Mouse (Mus musculus) granulocyte monocyte progenitor cell, adult 5-6 weeks (primary cell): ENCODE measurements around the gene Il10. TPM values are rescaled to one million over a fixed set of nuclear protein-coding genes. Genes with fewer than 3 reads are reported as not detected.
A peak's percentile ranks its signal among the peaks of the same experiment; 100 is the strongest.

Source experiments
- ATAC-seq: replicated peaks from 2 replicates; pipeline ENCODE4 v1.8.0; 2016; ENCODE audit warnings: mild to moderate bottlenecking, moderate TSS enrichment, inconsistent platforms; ENCODE audit not compliant: poor library complexity, severe bottlenecking
- total RNA-seq, 2 experiments: library from RNA; stranded (forward) in 1 of 2; stranded (reverse) in 1 of 2; fragments of 200-712, 200-1000 nt in 1 of 2; fragments of >200 nt in 1 of 2; fragmentation: Nextera tagmentation in 1 of 2; gene quantifications; 2 replicates each; pipeline ENCODE4 v1.2.3; 2014 to 2017

The Il10 gene
- total RNA-seq (2014; fragmentation: Nextera tagmentation) (not detected in 2 replicates), total RNA-seq (2017) (not detected in 2 replicates)

GRCm38 (mm10) chr1:131019492-131020098 lies at the start of gene Il10:
Gene Il10, plus strand, starts transcription at chr1:131019845.
- ATAC-seq = no peak

GRCm38 (mm10) chr1:130979455-130979854 lies 40.2 kb upstream of the Il10 start:
- ATAC-seq = peak; percentile 97

DNA sequence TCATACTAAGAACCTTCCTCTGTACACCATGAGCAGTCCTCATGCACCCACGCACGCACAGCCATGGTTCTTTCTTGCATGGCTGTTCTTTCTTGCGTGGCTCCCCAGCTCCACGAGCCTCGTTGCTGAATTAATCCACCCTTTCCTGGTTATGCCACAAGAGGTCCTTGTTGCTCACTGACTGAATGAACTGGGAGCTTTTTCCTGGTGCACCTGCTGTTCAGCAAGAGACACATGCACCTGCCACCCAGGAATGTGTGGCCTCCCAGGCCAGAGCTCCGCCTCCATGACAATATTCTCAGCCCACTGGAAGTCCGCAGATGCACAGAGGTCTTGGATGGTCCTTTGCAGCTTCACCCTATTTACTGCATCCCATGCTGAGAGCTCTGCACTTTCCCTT lies 35.2 kb upstream of the Il10 start:
- no peak for ATAC-seq

DNA sequence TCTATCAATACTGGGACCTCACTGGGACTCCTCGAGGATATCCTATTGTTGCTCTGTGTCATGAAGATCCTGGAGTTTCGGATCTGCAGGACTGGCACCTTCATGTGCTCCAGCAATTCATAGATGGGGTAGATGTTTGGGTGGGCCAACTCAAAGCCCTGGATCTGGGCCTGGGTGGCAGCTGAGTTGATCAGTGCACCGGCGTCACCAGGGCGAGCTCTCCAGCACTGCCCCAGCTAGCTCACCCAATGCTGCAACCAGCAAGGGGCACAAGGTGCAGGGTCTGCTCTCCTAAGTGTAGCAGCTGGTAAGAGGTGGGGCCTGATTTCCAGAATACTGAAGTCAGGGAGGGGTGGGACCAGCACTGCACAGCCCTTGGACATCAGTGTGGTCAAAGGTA lies 32.6 kb upstream of the Il10 start:
- ATAC-seq = no peak; the same call in 1 of the 2 replicates

DNA sequence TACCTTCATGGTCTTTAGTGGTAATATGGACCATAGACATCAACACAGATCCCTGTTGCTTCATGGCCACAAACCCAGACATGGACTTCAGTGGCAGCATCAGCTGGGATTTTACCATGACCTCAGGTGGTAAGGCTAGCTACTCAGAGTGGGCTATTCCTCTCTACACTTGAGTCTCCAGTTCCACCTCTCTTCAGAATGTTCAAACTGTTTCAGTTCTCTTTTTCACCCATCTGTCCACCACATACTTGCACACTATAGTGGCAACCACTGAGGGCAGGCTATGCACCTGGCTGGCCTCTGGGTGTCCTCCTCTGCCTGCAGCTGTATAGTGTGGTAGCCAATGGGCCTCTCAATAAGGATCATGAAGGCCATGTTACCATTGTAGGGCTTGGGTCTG lies 32.2 kb upstream of the Il10 start:
- peak; percentile 97 for ATAC-seq

GRCm38 (mm10) chr1:130989331-130989730 lies 30.3 kb upstream of the Il10 start:
- no peak for ATAC-seq

- ATAC-seq = no peak
Measured at GRCm38 (mm10) chr1:130990448-130990847, 29.2 kb upstream of the Il10 start.

DNA sequence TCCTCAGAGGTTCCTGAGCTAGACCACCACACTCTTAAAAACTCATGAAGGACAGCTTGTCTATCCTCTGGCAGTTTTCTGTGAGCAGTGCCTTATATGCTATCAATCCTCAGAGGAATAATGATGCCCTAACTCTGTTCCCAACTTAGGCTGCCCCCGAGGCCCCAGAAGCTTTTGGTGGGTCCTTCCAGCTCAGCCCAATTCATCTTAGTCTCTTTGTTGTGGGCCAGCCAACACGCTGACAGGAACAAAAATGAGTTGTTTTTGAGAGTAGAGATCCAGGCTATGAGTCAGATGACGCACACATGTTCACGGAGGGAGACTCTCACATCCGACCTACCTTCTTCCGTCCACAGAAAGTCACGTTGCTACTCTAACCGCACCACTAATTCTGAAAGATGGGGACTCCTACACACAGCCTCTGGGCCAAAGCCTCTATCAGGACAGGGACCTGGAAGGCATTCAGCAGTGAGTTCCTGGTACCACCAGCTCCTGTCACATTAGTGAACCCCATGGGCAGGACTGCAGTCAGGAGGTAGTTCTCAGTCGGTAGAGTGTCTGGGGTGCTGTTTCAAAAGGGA lies 26.0 kb upstream of the Il10 start:
- ATAC-seq = no peak

GRCm38 (mm10) chr1:130995515-130995914 lies 24.1 kb upstream of the Il10 start:
- ATAC-seq = no peak

- no peak for ATAC-seq
Measured at GRCm38 (mm10) chr1:130996356-130996755, 23.3 kb upstream of the Il10 start.

- ATAC-seq = peak; percentile 47
Measured at GRCm38 (mm10) chr1:130997441-130997840, 22.2 kb upstream of the Il10 start.

DNA sequence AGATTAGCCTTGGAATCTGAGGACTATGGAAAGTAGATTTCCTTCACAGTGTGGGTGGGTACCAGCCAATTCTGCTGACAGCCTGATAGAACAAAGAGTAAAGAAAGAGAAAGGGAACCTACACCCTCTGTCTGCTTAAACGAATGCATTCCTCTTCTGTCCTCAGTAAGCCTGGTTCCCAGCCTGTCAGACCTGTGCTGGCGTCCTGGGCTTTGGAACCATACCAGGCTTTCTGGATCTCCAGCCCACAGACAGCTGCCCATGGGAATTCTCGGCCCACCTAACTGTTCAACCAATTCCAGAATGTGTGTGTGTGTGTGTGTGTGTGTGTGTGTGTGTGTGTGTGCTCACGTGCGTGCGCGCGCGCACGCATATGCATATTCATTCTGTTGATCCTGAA lies 21.3 kb upstream of the Il10 start:
- ATAC-seq = no peak

DNA sequence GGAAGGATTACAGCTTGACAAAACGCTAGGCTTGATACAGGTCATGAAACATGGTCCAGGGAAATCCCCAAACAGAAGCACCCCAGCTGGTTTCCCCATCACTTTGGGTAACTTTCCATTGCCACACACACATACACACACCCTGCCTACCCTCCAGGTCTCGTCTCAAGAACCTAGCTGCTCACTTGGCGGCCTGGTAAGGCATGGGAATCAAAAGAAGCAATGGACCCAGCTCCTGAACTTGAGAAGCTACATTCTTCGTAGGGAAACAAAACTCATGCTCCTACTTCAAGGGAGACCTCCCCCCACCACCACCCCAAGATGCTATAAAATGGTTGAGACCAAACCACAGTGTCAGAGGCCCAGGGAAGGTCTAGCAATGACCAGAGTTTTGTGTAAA lies 19.9 kb upstream of the Il10 start:
- ATAC-seq = no peak

GRCm38 (mm10) chr1:131000296-131000695 lies 19.3 kb upstream of the Il10 start:
- ATAC-seq = no peak

DNA sequence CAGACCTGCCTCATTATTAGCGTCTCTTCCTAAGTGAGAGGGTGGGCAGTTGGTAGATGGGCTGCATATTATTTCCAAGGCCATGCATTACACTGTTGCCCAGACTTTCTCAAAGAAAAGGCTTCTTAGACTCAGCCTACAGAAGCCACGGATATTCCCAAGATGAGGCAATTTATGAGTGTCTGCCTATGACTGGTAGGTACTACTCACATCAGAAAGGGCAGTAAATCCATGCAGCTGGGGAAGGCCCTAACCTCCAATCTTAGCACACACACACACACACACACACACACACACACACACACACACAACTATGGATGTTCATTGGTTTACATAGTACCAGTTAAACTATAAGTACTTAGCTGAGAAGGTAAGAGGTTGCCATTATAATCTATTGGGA lies 17.1 kb upstream of the Il10 start:
- no peak for ATAC-seq

DNA sequence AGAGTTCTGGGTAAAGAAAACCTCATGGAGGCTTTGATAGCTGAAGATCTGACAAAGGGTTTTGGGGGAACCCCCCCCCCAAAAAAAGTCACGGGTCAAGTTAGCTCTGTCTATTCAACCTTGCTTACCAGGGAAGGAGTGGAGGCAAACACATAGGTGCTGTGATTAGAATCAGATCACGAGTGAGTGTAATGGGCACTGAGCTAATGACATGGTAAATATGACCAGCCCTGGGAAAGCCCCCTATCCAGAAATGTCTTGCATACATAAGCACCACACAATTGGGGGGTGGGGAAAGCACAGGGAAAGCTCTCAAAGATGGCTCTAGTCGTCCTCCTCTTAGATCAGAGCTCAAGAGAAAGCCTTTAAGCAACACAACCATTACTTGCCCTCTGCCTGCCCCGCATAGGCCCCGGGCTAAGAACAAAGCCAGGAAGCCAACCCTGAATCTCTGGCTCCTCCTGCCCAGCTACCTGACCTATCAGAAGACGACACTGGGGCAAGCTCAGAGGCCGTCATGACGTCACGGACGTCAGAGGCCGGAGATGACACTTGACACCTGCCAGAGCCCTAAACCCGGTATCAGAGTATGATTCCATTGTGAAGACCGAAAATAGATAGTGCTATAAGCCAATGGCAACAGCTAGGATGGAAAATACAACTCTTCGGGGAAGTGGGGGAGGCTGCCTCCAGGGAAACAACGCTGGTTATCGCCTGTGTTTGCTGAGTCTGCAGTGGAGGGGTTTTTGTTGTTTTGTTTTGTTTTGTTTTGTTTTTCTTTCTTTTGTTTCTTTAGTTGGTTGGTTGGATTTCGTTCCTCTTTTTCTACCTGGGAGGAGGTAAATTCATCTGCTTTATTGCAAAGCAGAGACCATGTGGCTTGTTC lies 16.4 kb upstream of the Il10 start:
- no peak for ATAC-seq

DNA sequence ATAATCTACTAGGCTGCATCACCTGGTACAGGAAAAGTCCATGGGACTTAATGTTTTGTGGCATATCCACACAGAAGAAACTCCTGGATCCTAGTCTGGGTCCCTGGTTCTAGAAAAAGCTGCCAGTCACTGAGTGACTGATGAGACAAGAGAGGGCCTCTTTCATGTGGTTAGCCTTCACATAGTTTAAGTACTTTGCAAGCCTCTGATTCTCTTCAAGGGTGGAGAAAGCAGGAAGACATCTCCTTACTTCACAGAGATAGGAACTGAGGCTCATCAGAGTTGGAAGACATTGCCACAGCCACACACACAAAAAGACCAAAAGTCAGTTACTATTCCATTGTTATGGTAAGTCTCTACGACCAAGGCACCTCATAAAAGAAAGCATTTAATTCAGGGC lies 13.6 kb upstream of the Il10 start:
- no peak for ATAC-seq

GRCm38 (mm10) chr1:131010201-131011153 lies 9.2 kb upstream of the Il10 start:
- no peak for ATAC-seq

GRCm38 (mm10) chr1:131012494-131012893 lies 7.2 kb upstream of the Il10 start:
- ATAC-seq = no peak

- ATAC-seq = no peak
Measured at GRCm38 (mm10) chr1:131013926-131014325, 5.7 kb upstream of the Il10 start.
